Mouse (Mus musculus) erythroblast, embryonic 14.5 days (primary cell): Measurements from ENCODE around the gene Kcnma1.

Experiments used
- GATA1 ChIP-seq: IDR thresholded peaks from 2 replicates; pipeline ENCODE4 v1.6.1; 2012; ENCODE audit warnings: low read length, inconsistent platforms, mixed read lengths
- TAL1 ChIP-seq: IDR thresholded peaks from 3 replicates; pipeline ENCODE4 v1.6.1; 2012; ENCODE audit warnings: low read length, inconsistent platforms, mixed read lengths

GRCm38 (mm10) chr14:23618081-23618480, 396.2 kb downstream of the Kcnma1 start:
- TF ChIP-seq TAL1 (no peak), GATA1 (no peak)
